In genomic region chr2:57229647-57230240, GRCm38 (mm10) we compare ENCODE assay signal across 14 mouse cellular contexts. TPM values are rescaled to one million over a fixed set of nuclear protein-coding genes. Genes with fewer than 3 reads are reported as not detected.
DNase-seq lines count a peak whose midpoint lies in the region; ATAC-seq lines count a peak whose summit lies in the region.
"Had no signal": no experiment of that assay in that cellular context is flagged by ENCODE, and none has a peak within 500 bp of the region (broad histone marks: within the 10 kb centered on the region; RNA-seq: fewer than 3 reads in every experiment).

No protein-coding gene starts in this region.

- no peak overlapping the region for H3K9ac ChIP-seq in kidney, embryonic 14.5 days (ENCODE audit: low read depth, low read length)
- H3K9ac ChIP-seq: hindbrain, embryonic 15.5 days; liver, embryonic 14.5 days had no signal

- no peak overlapping the region for H3K27ac ChIP-seq in kidney, embryonic 14.5 days (ENCODE audit: low read depth, low read length)
- no peak overlapping the region for H3K27ac ChIP-seq in embryonic facial prominence, embryonic 10.5 days (replicated peaks)
- H3K27ac ChIP-seq: hindbrain, embryonic 15.5 days; liver, embryonic 14.5 days; midbrain, embryonic 10.5 days had no signal

- H3K27me3 ChIP-seq in kidney, embryonic 14.5 days (ENCODE audit: control insufficient read depth, insufficient read depth, low read length), result no peaks in the 10 kb centered on the region
- peaks cover 10% of the 10 kb centered on the region; the same call in 1 of the 2 replicates for H3K27me3 ChIP-seq in embryonic facial prominence, embryonic 10.5 days (replicated peaks; ENCODE audit: low read depth, poor library complexity, severe bottlenecking)

- peak; percentile 27 for DNase-seq in kidney, adult 9 months
- DNase-seq in ES-CJ7 (ENCODE audit: low read depth, low spot score), result peak; percentile 57
- peak; percentile 47 for DNase-seq in embryonic facial prominence, embryonic 10.5 days (ENCODE audit: low spot score)
- DNase-seq in gastrocnemius, postnatal 25 days, result peak; percentile 25
- no peak for DNase-seq in frontal cortex, postnatal 25 days (ENCODE audit: low spot score in 2 of 2)
- no peak for DNase-seq in thymus, postnatal 10 days (ENCODE audit: low spot score in 2 of 2)
- DNase-seq: adrenal gland, postnatal 10 days; cerebellum, adult 9-10 months; kidney, postnatal 14 days; lung, postnatal 10 days had no signal

- H3K4me1 ChIP-seq in kidney, embryonic 14.5 days (ENCODE audit: control insufficient read depth, insufficient read depth, low read length), result no peaks in the 10 kb centered on the region
- 0 out of 2 replicates have a peak, but pooled peaks cover 4% of the 10 kb centered on the region for H3K4me1 ChIP-seq in embryonic facial prominence, embryonic 10.5 days
- H3K4me1 ChIP-seq: hindbrain, embryonic 15.5 days; midbrain, embryonic 10.5 days had no signal

- no peaks in the 10 kb centered on the region for H3K9me3 ChIP-seq in kidney, embryonic 14.5 days (ENCODE audit: control insufficient read depth, low read length)
- H3K9me3 ChIP-seq in embryonic facial prominence, embryonic 10.5 days, result no peaks in the 10 kb centered on the region
- H3K9me3 ChIP-seq: hindbrain, embryonic 15.5 days; midbrain, embryonic 10.5 days had no signal

- no peak overlapping the region for H3K4me2 ChIP-seq in kidney, embryonic 14.5 days (replicated peaks; ENCODE audit: low read depth, low read length)
- H3K4me2 ChIP-seq: hindbrain, embryonic 15.5 days had no signal

- no peaks in the 10 kb centered on the region for H3K36me3 ChIP-seq in kidney, embryonic 14.5 days (ENCODE audit: control insufficient read depth, insufficient read depth, low read length)
- H3K36me3 ChIP-seq in embryonic facial prominence, embryonic 10.5 days (replicated peaks), result no peaks in the 10 kb centered on the region
- H3K36me3 ChIP-seq: hindbrain, embryonic 15.5 days; midbrain, embryonic 10.5 days had no signal

- WGBS in kidney, embryonic 14.5 days, result 30% methylated on average over 4 of the region's 4 CpGs
- WGBS in embryonic facial prominence, embryonic 10.5 days, result 37% methylated on average over 4 of the region's 4 CpGs

- no peak overlapping the region for H3K4me3 ChIP-seq in kidney, embryonic 14.5 days (ENCODE audit: low read length)
- H3K4me3 ChIP-seq in embryonic facial prominence, embryonic 10.5 days, result no peak overlapping the region
- H3K4me3 ChIP-seq: hindbrain, embryonic 15.5 days; midbrain, embryonic 10.5 days had no signal

- no peak for ATAC-seq in kidney, embryonic 14.5 days (ENCODE audit: low FRiP score, low TSS enrichment)

RNA-seq across cellular contexts. Expression of gene Gpd2, which starts 7.7 kb away (rescaled TPM):
- 12.0 and 19.7 TPM in 2 replicates for polyA plus RNA-seq in kidney, embryonic 14.5 days (2014; fragmentation: Nextera tagmentation; extraction: Ambion mirVana)
- polyA plus RNA-seq in embryonic facial prominence, embryonic 10.5 days (2016; fragmentation: Nextera tagmentation; extraction: Ambion mirVana), result 20.4 and 25.0 TPM in 2 replicates
- 100 to 1,000 TPM; 193 to 197 TPM for total RNA-seq in gastrocnemius, postnatal 25 days (2021)

Comparison
In these comparisons a context has a peak if more than half of its experiments do, and no peak if none do; other contexts are left out.
1. DNase-seq: peak in kidney, adult 9 months (single experiment), ES-CJ7 (single experiment), embryonic facial prominence, embryonic 10.5 days (single experiment) and gastrocnemius, postnatal 25 days (single experiment); none in frontal cortex, postnatal 25 days (0 of 2) and thymus, postnatal 10 days (0 of 2).